Mouse (Mus musculus) hindbrain, embryonic 13.5 days (tissue): Measurements from ENCODE around the gene Ror1. TPM values are rescaled to one million over a fixed set of nuclear protein-coding genes. Genes with fewer than 3 reads are reported as not detected.

Experiments
- ATAC-seq: fragments of 200-750 bp; cut with Nextera tagmentation; 2 replicates; pipeline ENCODE4 v1.8.0; 2017; ENCODE audit warnings: moderate TSS enrichment; ENCODE audit not compliant: low FRiP score
- H3K27ac ChIP-seq: fragments of 300-500 bp; sonication (generic); 2 replicates; pipeline ENCODE4 v1.5.1; 2015; ENCODE audit warnings: inconsistent platforms, mild to moderate bottlenecking, moderate library complexity
- H3K27me3 ChIP-seq: fragments of 300-500 bp; sonication (generic); 2 replicates; pipeline ENCODE4 v1.6.1; 2015; ENCODE audit warnings: mild to moderate bottlenecking, inconsistent platforms
- H3K36me3 ChIP-seq: fragments of 300-500 bp; sonication (generic); 2 replicates; pipeline ENCODE4 v1.6.1; 2015; ENCODE audit warnings: mild to moderate bottlenecking, inconsistent platforms
- H3K4me1 ChIP-seq: fragments of 300-500 bp; sonication (generic); replicated peaks from 2 replicates; pipeline ENCODE4 v1.6.1; 2015; ENCODE audit warnings: inconsistent platforms
- H3K4me2 ChIP-seq: fragments of 300-500 bp; sonication (generic); 2 replicates; pipeline ENCODE4 v1.6.1; 2015; ENCODE audit warnings: inconsistent platforms, mild to moderate bottlenecking, moderate library complexity
- H3K4me3 ChIP-seq: fragments of 300-500 bp; sonication (generic); 2 replicates; pipeline ENCODE4 v1.5.1; 2015; ENCODE audit warnings: mild to moderate bottlenecking, inconsistent platforms
- H3K9ac ChIP-seq: fragments of 300-500 bp; sonication (generic); 2 replicates; pipeline ENCODE4 v1.6.1; 2015; ENCODE audit warnings: mild to moderate bottlenecking, inconsistent platforms
- H3K9me3 ChIP-seq: fragments of 300-500 bp; sonication (generic); 2 replicates; pipeline ENCODE4 v1.6.1; 2016; ENCODE audit warnings: inconsistent platforms
- whole genome bisulfite sequencing: fragments of 180-500 bp; shearing (Covaris S2); methylation state at CpG from one replicate; pipeline ENCODE4 v1.1.7; 2015; 5-methylcytosine and 5-hydroxymethylcytosine counted together
- polyA plus RNA-seq: library from polyadenylated mRNA; unstranded; fragments of >200 nt; fragmentation: Nextera tagmentation; extraction: Ambion mirVana; gene quantifications from 2 replicates; pipeline ENCODE4 v1.2.1, GENCODE M21; 2015

Ror1 gene
- polyA plus RNA-seq, 1 experiment from 2014 or later = 1.9 TPM

- no peak for ATAC-seq
- H3K36me3 ChIP-seq = no peaks in the 10 kb centered on the region
- no peaks in the 10 kb centered on the region for H3K9me3 ChIP-seq
- H3K27me3 ChIP-seq = no peaks in the 10 kb centered on the region
- H3K4me3 ChIP-seq = no peak overlapping the region
- H3K4me2 ChIP-seq = no peak overlapping the region
- WGBS = 88% methylated on average over 3 of the region's 3 CpGs
- H3K4me1 ChIP-seq = no peaks in the 10 kb centered on the region
- no peak overlapping the region for H3K9ac ChIP-seq
- no peak overlapping the region for H3K27ac ChIP-seq
These were observed 26.8 kb downstream of the Ror1 start for GRCm38 (mm10) chr4:100122436-100122835.

- Histone ChIP-seq H3K4me2 (no peak overlapping the region), H3K4me1 (no peaks in the 10 kb centered on the region), H3K27ac (no peak overlapping the region), H3K4me3 (no peak overlapping the region), H3K36me3 (no peaks in the 10 kb centered on the region), H3K9ac (no peak overlapping the region), H3K27me3 (no peaks in the 10 kb centered on the region), H3K9me3 (no peaks in the 10 kb centered on the region)
- no peak for ATAC-seq
- WGBS = 71% methylated on average over 3 of the region's 3 CpGs
These were observed 27.9 kb downstream of the Ror1 start for GRCm38 (mm10) chr4:100123519-100123918.

GRCm38 (mm10) chr4:100124056-100124455 lies 28.5 kb downstream of the Ror1 start:
- H3K36me3 ChIP-seq = no peaks in the 10 kb centered on the region

GRCm38 (mm10) chr4:100124935-100125334 lies 29.3 kb downstream of the Ror1 start:
- Histone ChIP-seq H3K9me3 (no peaks in the 10 kb centered on the region), H3K4me3 (no peak overlapping the region)

More at GRCm38 (mm10) chr4:100124056-100124455, 28.5 kb downstream of the Ror1 start:
- Histone ChIP-seq H3K27ac (no peak overlapping the region), H3K9ac (no peak overlapping the region), H3K9me3 (no peaks in the 10 kb centered on the region), H3K27me3 (no peaks in the 10 kb centered on the region), H3K4me1 (no peaks in the 10 kb centered on the region), H3K4me3 (no peak overlapping the region), H3K4me2 (no peak overlapping the region)
- ATAC-seq = no peak

GRCm38 (mm10) chr4:100126531-100127310 lies 31.1 kb downstream of the Ror1 start:
- no peak for ATAC-seq
- 68% methylated on average over 12 of the region's 12 CpGs for WGBS
- H3K4me1 ChIP-seq = peaks cover 6% of the 10 kb centered on the region

More at GRCm38 (mm10) chr4:100124935-100125334, 29.3 kb downstream of the Ror1 start:
- H3K4me1 ChIP-seq = peaks cover 6% of the 10 kb centered on the region
- no peak overlapping the region for H3K9ac ChIP-seq
- H3K27ac ChIP-seq = no peak overlapping the region
- H3K27me3 ChIP-seq = no peaks in the 10 kb centered on the region
- WGBS = 97% methylated on average over 1 of the region's 1 CpGs
- H3K36me3 ChIP-seq = no peaks in the 10 kb centered on the region
- no peak for ATAC-seq
- H3K4me2 ChIP-seq = no peak overlapping the region

GRCm38 (mm10) chr4:100128026-100128922 lies 32.7 kb downstream of the Ror1 start:
- Histone ChIP-seq H3K27ac (no peak overlapping the region), H3K9ac (no peak overlapping the region), H3K27me3 (no peaks in the 10 kb centered on the region), H3K4me3 (no peak overlapping the region), H3K36me3 (no peaks in the 10 kb centered on the region), H3K9me3 (no peaks in the 10 kb centered on the region), H3K4me1 (peaks cover 6% of the 10 kb centered on the region), H3K4me2 (no peak overlapping the region)
- ATAC-seq = no peak
- WGBS = 83% methylated on average over 12 of the region's 12 CpGs

More at GRCm38 (mm10) chr4:100126531-100127310, 31.1 kb downstream of the Ror1 start:
- no peak overlapping the region for H3K4me2 ChIP-seq
- no peak overlapping the region for H3K27ac ChIP-seq
- H3K36me3 ChIP-seq = no peaks in the 10 kb centered on the region
- no peaks in the 10 kb centered on the region for H3K9me3 ChIP-seq
- H3K9ac ChIP-seq = no peak overlapping the region
- H3K27me3 ChIP-seq = no peaks in the 10 kb centered on the region
- H3K4me3 ChIP-seq = no peak overlapping the region

- Histone ChIP-seq H3K9ac (no peak overlapping the region), H3K9me3 (no peaks in the 10 kb centered on the region), H3K27ac (no peak overlapping the region), H3K4me3 (no peak overlapping the region), H3K27me3 (no peaks in the 10 kb centered on the region), H3K4me1 (peaks cover 6% of the 10 kb centered on the region), H3K36me3 (no peaks in the 10 kb centered on the region), H3K4me2 (no peak overlapping the region)
- WGBS = 71% methylated on average over 5 of the region's 5 CpGs
- no peak for ATAC-seq
These were observed 33.6 kb downstream of the Ror1 start for GRCm38 (mm10) chr4:100129201-100129600.

GRCm38 (mm10) chr4:100130771-100131475 lies 35.3 kb downstream of the Ror1 start:
- Histone ChIP-seq H3K27me3 (no peaks in the 10 kb centered on the region), H3K4me2 (no peak overlapping the region), H3K9me3 (no peaks in the 10 kb centered on the region), H3K27ac (no peak overlapping the region), H3K9ac (no peak overlapping the region), H3K4me1 (peaks cover 6% of the 10 kb centered on the region), H3K4me3 (no peak overlapping the region), H3K36me3 (no peaks in the 10 kb centered on the region)
- ATAC-seq = no peak
- 83% methylated on average over 3 of the region's 3 CpGs for WGBS

- no peak for ATAC-seq
- Histone ChIP-seq H3K4me2 (no peak overlapping the region), H3K4me1 (peaks cover 6% of the 10 kb centered on the region), H3K4me3 (no peak overlapping the region), H3K9me3 (no peaks in the 10 kb centered on the region), H3K27me3 (no peaks in the 10 kb centered on the region), H3K27ac (no peak overlapping the region), H3K9ac (no peak overlapping the region), H3K36me3 (no peaks in the 10 kb centered on the region)
- WGBS = 94% methylated on average over 2 of the region's 2 CpGs
These were observed 35.9 kb downstream of the Ror1 start for GRCm38 (mm10) chr4:100131488-100131887.

- ATAC-seq = no peak
- Histone ChIP-seq H3K9me3 (no peaks in the 10 kb centered on the region), H3K4me2 (no peak overlapping the region), H3K4me1 (peaks cover 6% of the 10 kb centered on the region), H3K4me3 (no peak overlapping the region), H3K9ac (no peak overlapping the region), H3K36me3 (no peaks in the 10 kb centered on the region), H3K27me3 (no peaks in the 10 kb centered on the region), H3K27ac (no peak overlapping the region)
- 88% methylated on average over 3 of the region's 3 CpGs for WGBS
These were observed 36.7 kb downstream of the Ror1 start for GRCm38 (mm10) chr4:100132261-100132660.

GRCm38 (mm10) chr4:100136046-100136445 lies 40.5 kb downstream of the Ror1 start:
- no peak for ATAC-seq
- Histone ChIP-seq H3K9me3 (no peaks in the 10 kb centered on the region), H3K36me3 (no peaks in the 10 kb centered on the region), H3K4me1 (no peaks in the 10 kb centered on the region), H3K27me3 (no peaks in the 10 kb centered on the region), H3K27ac (no peak overlapping the region), H3K9ac (no peak overlapping the region), H3K4me2 (no peak overlapping the region), H3K4me3 (no peak overlapping the region)
- WGBS = 94% methylated on average over 4 of the region's 4 CpGs
